Mouse (Mus musculus): ENCODE data around the gene Dlx2.

Dlx2 gene

DNA sequence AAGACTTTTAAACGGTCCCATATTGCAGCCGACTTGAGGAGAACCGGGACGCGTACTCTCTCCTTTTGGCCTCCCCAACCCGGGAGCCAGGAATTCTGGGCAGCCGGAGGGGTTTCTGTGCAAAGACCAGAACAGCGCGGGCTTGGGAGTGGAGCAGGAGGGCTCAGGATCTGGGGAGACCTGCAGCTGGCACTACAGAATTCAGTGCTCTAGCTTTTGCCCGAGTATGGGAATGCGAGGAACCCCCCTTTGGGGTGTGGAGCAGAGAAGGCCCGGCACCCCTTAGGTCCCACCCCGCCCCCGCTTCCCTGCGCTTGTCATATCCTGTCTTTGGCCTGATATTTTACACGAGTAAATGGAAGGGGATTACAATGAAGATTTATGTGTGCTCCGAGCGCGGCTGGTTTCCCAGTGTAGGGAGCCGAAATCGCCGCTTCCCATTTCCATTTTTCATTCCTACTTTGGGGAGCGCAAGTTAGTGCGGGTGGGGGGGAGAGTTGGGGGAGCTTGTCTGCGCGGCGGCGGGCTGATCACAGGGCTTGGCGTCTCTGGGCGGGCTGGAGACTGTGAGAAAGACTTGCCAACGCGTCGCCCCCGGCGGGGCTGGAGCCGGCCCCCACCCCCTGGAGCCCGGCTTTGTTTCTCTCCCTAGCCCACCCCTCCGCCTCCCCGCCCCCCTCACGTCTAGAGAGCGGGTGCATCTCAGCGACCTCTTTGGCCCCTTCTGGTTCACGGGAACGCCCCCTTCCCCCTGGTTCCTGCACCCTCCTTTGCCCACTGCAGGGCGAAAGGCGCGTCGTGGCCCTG lies 5.7 kb downstream of the Dlx2 start:
- in situ Hi-C loops (cut with MboI, MseI), result loop anchor here (25.0 kb wide), 1 partner anchor 1946 kb away; no protein-coding TSS in a partner anchor

DNA sequence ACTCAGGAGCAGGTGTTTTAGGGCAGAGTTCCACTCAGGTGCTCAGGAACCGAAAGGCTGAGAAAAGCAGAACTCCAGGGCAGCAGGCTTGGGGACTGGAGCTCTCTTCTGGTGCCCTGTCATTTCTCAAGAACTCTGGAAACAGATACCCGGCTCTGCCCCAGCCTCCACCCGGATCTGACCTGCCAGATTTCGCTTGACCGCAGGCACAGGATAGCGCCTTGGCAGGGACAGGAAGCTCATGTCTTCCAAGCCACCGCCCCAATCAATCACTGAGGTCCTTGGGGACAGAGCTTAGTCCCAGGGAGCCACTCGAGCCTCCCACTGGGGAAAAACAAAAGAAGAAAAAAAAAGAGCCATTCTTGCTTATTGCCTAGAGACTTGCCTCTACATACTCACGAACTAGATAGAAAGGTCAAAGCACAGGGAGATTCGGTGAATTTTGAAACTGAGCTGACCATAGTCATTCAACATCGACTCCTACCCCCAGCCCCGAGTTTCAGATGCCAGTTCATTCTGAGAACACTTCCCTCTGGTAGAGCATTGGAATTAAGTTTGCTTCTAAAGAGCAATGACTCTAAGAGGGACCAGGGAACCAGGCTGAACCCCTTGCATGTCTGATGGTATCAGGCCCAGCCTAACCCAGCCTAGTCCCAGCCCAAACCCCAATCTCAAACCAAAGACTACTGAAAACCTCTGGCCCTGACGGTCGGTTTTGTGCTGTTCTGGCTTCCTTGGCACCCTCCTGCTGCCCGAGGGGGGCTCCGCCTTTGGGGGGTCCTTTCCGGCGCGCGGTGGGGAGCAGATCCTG lies 12.1 kb downstream of the Dlx2 start:
- in situ Hi-C loops (cut with MboI, MseI), result loop anchor here (10.0 to 25.0 kb wide), 3 partner anchors 1300 to 1953 kb away; partner anchors contain the start of gene Sp9

DNA sequence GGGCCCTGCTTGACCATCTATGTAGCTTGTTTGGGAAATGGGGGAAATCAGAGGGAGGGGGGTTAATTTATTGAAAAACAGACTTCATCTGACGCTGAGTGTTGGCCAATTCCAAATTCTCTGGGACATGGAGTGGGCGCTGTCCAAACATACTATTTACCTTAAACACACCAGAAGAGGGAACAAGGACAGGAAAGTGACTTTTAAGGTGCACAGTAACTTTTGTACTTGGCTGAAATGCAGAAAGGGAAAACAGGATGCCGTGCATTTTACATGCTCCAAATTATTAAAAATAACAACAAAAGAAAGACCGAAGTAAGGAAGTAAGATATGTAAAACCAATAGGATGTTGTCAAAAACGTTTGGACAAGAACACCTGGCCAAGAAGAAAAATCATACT lies 13.5 kb downstream of the Dlx2 start:
- in situ Hi-C loops (cut with MboI, MseI), result loop anchor here (10.0 to 25.0 kb wide), 3 partner anchors 1302 to 1954 kb away; partner anchors contain the start of gene Sp9

DNA sequence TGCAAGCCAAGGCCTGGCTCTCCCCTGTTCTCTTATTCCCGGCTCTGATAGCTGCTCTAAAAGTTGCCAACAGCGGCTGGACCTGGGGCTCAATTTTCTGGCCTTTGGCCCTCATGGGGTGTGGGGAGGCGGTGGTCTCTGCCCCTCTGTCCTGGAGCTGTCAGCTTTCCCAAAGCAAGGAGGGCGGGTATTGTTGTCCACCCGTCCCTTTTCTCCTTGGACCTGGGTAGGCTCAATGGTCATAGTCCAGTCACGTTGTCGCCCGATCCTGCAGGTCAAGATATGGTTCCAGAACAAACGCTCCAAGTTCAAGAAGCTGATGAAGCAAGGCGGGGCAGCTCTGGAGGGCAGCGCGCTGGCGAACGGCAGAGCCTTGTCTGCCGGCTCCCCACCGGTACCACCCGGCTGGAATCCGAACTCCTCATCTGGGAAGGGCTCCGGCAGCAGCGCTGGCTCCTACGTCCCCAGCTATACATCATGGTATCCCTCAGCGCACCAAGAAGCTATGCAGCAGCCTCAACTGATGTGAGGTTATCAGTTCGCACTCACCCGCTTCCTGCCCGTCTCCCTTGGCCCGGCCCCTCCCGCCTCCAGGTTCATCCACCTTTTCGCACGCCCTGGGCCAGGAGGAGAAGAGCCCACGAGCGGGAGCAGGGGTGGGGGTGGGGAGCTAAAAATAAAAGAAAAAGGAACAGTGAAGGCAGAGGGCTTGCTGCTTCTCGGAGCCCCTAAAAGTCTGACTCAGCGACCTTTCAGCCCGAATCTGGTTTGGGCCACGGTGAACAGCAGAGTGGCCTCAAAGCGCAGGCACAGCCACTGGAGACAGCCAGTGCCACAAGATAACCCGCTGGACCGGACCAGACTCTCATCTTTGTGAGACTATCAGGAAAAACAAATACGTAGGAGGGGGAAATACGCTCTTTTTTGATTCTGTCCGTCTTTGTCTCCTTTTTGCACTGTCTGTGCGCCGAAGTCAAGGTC lies 14.3 kb downstream of the Dlx2 start:
- in situ Hi-C loops (cut with MboI, MseI), result loop anchor here (10.0 to 25.0 kb wide), 3 partner anchors 1303 to 1955 kb away; partner anchors contain the start of gene Sp9

DNA sequence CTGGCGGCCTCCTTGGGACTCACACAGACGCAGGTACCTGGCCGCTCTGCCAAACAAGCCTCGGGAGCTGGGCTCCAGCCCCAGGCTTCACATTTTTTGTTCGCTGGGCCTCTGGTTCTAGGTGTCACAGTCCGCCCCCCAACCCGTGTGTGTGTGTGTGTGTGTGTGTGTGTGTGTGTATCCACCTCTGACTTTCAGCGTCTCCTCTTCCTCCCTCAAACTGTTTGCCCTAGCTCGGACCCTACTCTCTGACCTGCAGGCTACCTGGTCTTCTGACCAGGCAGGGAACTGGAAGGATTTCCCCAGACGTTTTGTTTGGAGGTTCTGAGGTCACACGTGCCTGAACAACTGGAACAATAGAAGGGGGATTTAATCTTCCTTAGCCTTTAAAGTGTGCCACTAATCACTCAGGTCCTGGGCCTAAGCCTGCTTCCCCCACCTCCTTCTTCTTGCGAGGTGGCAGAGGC lies 15.4 kb downstream of the Dlx2 start:
- in situ Hi-C loops (cut with MboI, MseI), result loop anchor here (10.0 to 25.0 kb wide), 3 partner anchors 1304 to 1956 kb away; partner anchors contain the start of gene Sp9

DNA sequence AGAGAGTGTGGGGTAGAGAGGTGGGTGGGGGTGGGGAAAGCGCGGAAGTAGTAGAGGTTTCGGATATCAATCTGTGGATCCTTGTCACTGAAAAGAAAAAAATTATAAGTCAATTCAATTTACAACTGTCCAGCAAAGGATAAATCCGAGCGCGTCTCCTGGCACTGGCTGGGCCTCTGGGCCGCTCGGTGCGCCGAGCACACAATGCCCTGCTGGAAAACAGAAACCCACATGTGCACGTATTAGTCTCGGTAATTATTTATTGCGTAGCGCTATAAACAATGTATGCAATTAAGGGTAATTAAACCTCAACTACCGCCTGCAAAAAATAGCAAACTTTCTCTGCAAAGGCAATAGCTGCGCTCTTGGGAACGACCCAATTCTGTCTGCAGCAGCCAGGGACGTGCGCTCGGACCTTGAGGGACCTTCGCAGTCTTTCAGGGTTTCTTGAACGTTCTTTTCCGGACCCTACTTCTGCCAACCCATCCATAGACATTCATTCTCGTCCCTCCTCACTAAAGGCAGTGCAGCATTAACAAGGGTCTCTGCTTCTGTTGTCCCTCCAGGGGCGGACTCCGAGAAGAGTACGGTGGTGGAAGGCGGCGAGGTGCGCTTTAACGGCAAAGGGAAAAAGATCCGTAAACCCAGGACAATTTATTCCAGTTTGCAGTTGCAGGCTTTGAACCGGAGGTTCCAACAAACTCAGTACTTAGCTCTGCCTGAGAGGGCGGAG lies 16.0 kb downstream of the Dlx2 start:
- in situ Hi-C loops (cut with MboI, MseI), result loop anchor here (10.0 to 25.0 kb wide), 3 partner anchors 1304 to 1957 kb away; partner anchors contain the start of gene Sp9

DNA sequence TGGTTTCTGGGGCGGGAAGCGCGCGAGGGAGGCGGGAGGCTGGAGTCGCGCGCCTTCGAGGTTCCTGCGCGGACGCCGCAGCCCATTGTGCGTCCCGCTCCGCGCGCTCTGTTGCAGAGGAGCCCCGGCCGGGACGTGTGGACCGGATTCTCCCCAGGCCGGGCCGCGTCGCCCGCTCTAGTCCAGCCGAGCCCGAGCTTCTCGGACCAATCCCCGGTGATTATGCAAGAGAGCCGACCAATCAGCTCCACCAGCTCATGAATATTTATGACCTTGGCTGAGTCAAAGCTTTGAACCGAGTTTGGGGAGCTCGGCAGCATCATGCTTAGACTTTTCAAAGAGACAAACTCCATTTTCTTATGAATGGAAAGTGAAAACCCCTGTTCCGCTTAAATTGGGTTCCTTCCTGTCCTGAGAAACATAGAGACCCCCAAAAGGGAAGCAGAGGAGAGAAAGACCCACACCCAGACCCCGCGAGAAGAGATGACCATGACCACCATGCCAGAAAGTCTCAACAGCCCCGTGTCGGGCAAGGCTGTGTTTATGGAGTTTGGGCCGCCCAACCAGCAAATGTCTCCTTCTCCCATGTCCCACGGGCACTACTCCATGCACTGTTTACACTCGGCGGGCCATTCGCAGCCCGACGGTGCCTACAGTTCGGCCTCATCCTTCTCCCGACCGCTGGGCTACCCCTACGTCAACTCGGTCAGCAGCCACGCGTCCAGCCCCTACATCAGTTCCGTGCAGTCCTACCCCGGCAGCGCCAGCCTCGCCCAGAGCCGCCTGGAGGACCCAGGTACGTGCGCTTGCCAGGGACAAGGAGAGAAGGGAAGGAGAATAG lies 16.8 kb downstream of the Dlx2 start:
- in situ Hi-C loops (cut with MboI, MseI), result loop anchor here (10.0 to 25.0 kb wide), 3 partner anchors 1305 to 1958 kb away; partner anchors contain the start of gene Sp9

DNA sequence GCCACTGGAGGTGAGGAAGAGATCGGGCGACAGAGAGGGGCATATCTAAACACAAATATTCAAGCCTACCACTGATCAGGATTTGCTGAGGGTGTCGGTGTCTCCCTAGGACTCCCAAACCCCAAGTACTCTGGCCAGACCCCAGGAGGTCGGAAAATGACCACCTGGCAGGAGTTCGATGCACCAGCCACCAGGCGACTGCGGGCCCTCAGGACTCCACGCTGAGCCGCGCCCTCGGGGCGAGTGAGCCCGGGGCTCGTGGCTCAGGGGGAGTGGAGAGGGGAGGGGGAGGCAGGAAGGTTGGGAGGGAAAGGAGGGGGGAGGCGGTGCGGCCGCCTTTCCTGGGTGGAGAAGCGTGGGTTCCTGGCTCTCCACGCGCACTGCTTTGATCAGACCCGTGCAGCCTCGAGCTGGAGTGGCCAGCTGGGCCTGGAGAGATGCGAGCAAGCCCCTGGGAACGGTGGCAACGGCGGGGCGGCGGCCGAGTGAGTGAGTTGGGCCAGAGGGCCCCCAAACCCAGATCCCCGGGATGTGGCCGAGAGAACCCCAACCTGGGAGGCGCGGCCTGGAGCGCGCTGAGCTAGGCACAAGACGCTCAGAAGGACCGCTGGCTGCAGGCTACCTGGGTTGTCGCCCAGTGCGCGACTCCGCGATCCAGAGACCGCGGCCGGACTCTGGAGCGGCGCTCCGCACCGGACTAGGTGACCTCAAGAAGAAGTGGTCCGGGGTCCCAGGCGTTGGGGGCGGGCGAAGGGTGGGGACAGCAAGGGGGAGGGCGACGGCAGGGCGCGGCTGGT lies 17.6 kb downstream of the Dlx2 start:
- in situ Hi-C loops (cut with MboI, MseI), result loop anchor here (25.0 kb wide), 1 partner anchor 1958 kb away; no protein-coding TSS in a partner anchor

DNA sequence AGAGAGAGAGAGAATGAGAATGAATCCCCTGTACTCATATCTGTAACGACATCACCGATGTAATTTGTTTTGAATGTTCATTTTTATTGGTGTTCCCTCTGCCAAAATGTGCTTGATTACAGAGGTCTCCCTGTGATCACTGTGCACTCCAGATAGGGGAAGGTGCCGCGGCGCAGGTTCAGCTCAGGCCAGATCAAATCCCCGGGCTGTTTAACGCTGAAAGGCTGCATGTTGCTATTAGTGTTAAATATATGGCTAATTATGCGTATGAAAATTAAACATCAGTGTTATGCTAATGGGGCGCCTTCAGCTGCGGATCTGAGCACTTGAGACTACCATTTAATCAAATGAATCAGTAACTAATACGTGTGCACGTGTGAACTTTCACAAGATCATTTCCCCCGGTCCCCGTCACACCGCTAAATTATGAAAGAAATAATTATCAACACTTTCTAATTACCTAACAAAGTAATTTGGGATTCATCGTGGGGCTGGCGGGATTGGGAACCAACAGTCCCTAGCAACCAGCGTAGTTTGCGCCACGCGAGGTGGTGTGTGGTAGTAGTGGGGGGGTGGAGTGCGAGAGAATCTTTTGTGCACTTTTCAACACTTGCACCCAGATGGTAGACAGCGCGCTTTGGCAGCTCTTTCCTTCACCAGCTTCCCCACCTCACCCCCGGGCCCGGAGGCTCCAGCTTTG lies 18.4 kb downstream of the Dlx2 start, which contains the start of gene Dlx1:
Gene Dlx1, plus strand, starts transcription at position 100 of the 700 bp plus-strand sequence.
- in situ Hi-C loops (cut with MboI, MseI), result loop anchor here (25.0 kb wide), 1 partner anchor 1959 kb away; no protein-coding TSS in a partner anchor

DNA sequence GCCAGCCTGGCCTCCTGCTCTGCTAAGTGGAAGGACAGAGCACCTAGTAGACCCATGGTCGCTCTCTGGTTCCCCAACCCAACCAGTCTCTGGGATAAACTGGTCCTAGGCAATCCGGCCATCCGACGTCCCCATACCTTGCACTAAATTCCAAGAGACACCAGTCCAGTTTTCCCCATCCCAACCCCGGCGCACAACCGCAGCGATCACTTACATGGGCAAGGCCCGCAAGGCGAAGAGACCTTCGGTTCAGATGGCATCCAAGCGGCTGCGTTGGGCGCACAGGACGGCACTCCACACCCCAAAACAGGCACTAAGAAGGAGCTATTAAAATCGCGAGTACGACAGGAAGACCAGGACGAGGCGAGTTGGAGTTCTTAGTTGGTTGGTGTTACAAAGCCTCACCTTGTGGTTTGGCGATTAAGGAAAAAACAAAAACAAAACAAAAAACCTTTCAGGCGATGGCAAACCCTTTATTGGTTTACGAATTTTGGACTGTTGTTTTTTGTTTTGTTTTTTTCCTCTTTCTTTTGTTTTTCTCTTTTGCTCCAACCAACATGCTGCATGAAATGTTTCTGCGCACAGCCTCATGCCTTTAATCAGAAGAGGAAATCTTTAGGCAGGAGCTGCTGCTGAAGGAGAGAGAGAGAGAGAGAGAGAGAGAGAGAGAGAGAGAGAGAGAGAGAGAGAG lies 19.1 kb downstream of the Dlx2 start:
- in situ Hi-C loops (cut with MboI, MseI), result loop anchor here (25.0 kb wide), 1 partner anchor 1960 kb away; no protein-coding TSS in a partner anchor

DNA sequence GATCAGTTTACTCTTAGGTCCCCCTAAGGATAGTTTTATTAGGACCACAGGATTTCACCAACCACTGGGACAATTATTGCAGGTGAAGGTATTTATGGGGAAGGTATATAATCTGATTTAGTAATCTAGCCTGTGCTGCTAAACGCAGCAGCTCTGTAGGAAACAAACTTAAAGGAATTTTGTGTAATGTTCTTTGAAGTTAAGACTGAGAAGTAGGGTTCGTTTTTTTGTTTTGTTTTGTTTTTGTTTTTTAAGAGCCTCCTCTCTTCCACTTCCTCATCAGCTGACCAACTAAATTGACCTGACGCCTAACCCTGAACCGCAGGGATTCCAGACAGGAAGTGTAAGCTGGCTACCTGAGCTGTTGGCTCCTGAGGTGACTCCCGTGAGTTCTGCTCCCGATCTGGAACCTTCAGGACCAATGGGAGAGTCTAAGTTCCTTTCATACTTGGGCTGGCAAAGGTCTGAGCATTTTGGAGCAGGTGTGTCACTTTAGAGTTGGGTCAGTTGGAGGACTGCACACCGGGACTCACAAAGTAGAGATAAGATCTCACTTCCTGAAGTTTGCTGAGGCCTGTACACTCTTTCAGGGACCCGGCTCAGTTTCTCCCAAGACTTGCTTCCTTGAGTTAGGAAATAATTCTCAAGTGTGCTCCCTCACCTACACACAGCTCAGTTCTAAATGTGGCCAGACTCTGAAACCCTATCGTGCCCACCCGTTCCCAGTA lies 19.8 kb downstream of the Dlx2 start:
- in situ Hi-C loops (cut with MboI, MseI), result loop anchor here (25.0 kb wide), 1 partner anchor 1961 kb away; no protein-coding TSS in a partner anchor

DNA sequence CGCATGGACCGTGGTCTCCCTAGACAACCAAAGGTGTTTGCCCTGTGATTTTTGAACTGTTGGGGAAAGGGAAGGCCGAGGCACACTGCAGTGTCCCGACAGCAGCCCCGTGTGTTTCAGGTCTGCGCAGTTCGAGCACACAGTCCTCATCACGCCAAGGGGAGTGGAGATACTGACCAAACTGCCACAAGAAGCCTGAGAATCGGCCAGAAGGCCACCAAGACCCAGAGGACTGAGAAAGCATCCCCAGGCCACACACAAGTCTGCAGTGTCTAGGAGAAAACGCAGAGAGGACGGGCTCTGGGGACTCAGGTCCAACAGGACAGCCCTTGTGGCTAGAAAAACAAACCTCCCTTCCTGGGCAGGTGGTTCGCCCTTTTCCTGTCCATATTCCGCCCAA lies 21.8 kb downstream of the Dlx2 start:
- in situ Hi-C loops (cut with MboI, MseI), result loop anchor here (25.0 kb wide), 1 partner anchor 1963 kb away; no protein-coding TSS in a partner anchor

DNA sequence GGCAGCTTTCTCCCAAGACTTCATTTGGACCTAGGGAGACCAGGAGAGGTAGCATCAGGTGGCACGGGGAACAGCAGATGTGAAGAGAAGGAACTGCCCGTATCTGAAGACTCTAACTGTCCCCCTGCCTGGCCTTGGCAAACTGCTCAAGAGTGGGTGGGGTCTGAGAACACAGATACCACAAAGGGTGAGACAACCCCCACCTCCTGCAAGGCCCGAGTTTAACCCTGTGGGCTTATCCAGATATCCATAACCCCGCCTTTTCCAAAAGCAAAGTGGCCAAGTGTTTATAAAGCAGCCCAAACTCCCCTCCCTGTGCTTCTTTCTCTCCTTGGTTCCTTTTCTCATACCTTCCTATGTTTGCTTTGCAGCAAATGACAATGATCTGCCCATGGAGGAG lies 23.1 kb downstream of the Dlx2 start:
- in situ Hi-C loops (cut with MboI, MseI), result no loop called here

DNA sequence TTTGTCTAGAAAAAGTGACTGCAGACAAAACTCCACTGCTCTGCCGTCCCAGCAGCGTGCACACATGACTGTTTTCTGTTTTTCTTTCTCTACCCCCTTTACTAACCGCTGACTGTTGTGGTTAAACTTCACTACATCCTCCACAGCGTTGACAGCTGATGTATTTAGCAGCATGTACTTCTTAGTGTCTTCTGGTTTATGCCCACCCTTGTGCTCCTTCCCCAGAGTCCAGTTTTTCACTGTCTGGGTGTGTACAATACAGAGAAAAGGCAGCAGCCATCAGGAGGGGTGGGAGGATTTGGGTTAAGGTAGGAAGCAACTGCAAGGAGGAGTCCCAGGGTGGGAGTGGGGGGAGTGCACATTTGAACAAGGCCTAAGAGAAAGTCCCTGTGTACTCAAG lies 23.7 kb downstream of the Dlx2 start:
- in situ Hi-C loops (cut with MboI, MseI), result no loop called here

DNA sequence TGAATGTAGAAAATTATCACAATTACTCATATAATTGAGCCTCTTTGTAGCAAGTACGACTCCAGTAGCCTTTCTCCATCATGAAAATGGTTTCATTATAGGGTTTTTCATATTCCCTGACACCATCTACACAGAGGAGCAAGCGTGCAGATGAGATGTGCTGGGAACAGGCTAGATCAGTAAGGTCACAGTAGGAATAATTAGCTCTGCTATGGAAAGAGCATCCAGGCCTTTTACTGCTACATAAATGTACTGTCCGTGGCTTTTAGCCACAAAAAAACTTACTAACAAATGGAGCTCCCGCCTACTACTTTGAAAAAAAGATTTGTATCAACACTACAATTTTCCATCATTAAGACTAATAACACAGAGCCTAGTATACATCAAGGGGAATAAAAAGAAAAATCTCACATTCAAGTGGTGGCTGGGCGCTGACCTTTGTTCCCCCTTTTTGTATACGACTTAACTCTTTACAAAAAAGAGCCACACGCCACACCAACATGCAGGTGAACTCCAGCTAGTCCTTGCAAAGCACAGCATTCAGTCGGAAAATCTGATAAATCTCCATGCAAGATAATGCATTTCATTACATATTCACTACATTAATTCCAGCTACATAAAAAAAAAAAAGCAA lies 29.0 kb downstream of the Dlx2 start:
- in situ Hi-C loops (cut with MboI, MseI), result no loop called here

DNA sequence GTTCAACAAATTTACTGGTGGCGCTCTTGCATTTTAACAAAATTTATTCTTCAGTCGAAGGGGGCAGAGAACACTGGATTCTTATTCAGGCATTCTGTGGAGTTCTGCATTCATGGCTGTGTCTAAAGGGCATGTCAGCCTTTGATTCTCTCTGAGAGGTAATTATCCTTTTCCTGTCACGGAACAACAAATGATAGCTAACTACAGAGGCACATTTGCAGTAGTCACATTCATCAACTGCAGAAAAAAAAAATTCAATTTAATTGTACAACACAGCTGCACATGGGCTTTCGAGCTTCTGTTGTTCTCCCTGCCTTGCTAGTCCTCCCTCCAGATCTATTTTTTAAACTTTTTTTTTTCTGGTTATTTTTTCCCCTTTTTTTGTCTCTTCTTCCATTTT lies 29.6 kb downstream of the Dlx2 start:
- in situ Hi-C loops (cut with MboI, MseI), result no loop called here
